Mouse (Mus musculus) large intestine, adult 2 months (tissue): ENCODE results near the gene Gm8653. TPM values are rescaled to one million over a fixed set of nuclear protein-coding genes. Genes with fewer than 3 reads are reported as not detected.
"Not testable (repeated sequence)": the region's sequence is repeated elsewhere in the genome, so short reads cannot be mapped to it uniquely, and the experiment has no call there.

ENCODE experiments used
- DNase-seq: peaks from one replicate; pipeline ENCODE4 v3.0.0-alpha.2; 2012; ENCODE audit warnings: low read depth, low spot score
- WGBS: fragments of 180-500 bp; shearing (Covaris S2); methylation state at CpG from one replicate; pipeline ENCODE4 v1.1.7; 2018; 5-methylcytosine and 5-hydroxymethylcytosine counted together
- polyA plus RNA-seq: library from polyadenylated mRNA; depleted of rRNA; stranded (reverse); fragments of >200 nt; gene quantifications from 2 replicates; pipeline ENCODE4 v1.2.3, GENCODE M21; 2012; rRNA removed

Gene Gm8653
- not detected in 2 replicates for polyA plus RNA-seq

DNA sequence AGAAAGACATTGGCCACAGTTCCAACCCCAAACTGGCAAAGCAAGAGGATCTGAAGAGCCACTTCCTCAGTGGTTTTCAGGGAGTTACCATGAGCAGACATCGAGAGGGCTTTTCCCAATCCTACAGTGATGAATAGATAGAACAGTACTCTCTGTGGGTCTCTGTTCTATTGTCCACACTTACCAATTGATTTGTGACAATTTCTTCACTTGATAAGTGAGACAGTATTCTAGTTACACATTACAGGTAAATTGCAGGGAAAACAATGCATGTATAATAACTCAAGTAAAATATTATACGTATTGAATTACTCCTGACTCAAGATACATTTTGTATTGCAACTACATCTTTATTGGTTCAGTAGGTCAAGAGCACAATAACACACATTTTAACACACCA lies at the start of gene Gm8653:
Gm8653 (minus strand) TSS at position 101 of the 400 bp plus-strand sequence.
- no CpG with 5 or more reads among the region's 2 CpGs for WGBS
- not testable (repeated sequence) for DNase-seq

DNA sequence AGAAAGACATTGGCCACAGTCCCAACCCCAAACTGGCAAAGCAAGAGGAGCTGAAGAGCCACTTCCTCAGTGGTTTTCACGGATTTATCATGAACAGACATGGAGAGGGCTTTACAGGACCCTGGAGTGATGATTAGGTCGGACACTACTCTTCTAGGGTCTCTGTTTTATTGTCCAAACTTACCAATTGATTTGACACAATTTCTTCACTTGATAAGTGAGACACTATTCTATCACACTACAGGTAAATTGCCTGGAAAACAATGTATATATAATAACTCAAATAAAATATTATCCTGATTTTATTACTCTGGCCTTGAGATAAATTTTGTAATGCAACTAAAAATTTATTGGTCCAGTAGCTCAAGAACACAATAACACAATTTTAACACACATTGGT lies 28.3 kb upstream of the Gm8653 start, which contains the start of gene Gm8453:
Gm8453 (minus strand) TSS at position 101 of the 400 bp plus-strand sequence.
- not testable (repeated sequence) for DNase-seq
- 1% methylated on average over 2 of the region's 2 CpGs for WGBS

DNA sequence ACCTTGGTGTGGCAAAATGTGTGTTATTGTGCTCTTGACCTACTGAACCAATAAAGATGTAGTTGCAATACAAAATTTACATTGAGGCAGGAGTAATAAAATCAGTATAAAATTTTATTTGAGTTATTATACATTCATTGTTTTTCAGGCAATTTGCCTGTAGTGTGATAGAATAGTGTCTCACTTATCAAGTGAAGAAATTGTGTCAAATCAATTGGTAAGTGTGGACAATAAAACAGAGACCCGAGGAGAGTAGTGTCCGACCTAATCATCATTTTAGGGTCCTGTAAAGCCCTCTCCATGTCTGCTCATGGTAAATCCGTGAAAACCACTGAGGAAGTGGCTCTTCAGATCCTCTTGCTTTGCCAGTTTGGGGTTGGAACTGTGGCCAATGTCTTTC lies 12.0 kb downstream of the Gm8653 start, which contains the start of gene Vmn1r143:
Vmn1r143 (plus strand) TSS at position 301 of the 400 bp plus-strand sequence.
- WGBS = no CpG with 5 or more reads among the region's 3 CpGs
- not testable (repeated sequence) for DNase-seq

DNA sequence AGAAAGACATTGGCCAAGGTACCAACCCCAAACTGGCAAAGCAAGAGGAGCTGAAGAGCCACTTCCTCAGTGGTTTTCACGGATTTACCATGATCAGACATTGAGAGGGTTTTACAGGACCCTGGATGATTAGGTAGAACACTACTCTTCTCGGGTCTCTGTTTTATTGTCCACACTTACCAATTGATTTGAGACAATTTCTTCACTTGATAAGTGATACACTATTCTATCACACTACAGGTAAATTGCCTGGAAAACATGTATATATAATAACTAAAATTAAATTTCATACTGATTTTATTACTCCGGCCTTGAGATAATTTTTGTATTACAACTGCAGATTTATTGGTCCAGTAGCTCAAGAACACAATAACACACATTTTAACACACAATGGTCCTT lies 37.1 kb downstream of the Gm8653 start, which contains the start of gene Vmn1r142:
Vmn1r142 (minus strand) TSS at position 101 of the 400 bp plus-strand sequence.
- WGBS = no CpG with 5 or more reads among the region's 3 CpGs

More for the DNA sequence above, 37.1 kb downstream of the Gm8653 start, which contains the start of gene Vmn1r142:
- DNase-seq = not testable (repeated sequence)

Other genes with a start within 250 kb of the Gm8653 start
- not detected in 2 replicates for gene Vmn1r137, start 206.7 kb downstream of the Gm8653 start, polyA plus RNA-seq
- not detected in 2 replicates for gene Vmn1r138, start 172.4 kb downstream of the Gm8653 start, polyA plus RNA-seq
- not detected in 2 replicates for gene Gm6176, start 145.0 kb downstream of the Gm8653 start, polyA plus RNA-seq
- not detected in 2 replicates for gene Vmn1r139, start 132.2 kb downstream of the Gm8653 start, polyA plus RNA-seq
- gene Gm16451, start 83.0 kb downstream of the Gm8653 start, polyA plus RNA-seq = not detected in 2 replicates
- not detected in 2 replicates for gene Gm10666, start 66.5 kb downstream of the Gm8653 start, polyA plus RNA-seq
- not detected in 2 replicates for gene Vmn1r142, start 37.2 kb downstream of the Gm8653 start, polyA plus RNA-seq
- gene Vmn1r143, start 11.9 kb downstream of the Gm8653 start, polyA plus RNA-seq = not detected in 2 replicates
- gene Gm8453, start 28.2 kb upstream of the Gm8653 start, polyA plus RNA-seq = not detected in 2 replicates
- gene Gm4187, start 128.5 kb upstream of the Gm8653 start, polyA plus RNA-seq = not detected in 2 replicates
- not detected in 2 replicates for gene Gm8660, start 169.8 kb upstream of the Gm8653 start, polyA plus RNA-seq
- not detected in 2 replicates for gene Vmn1r148, start 212.3 kb upstream of the Gm8653 start, polyA plus RNA-seq
- not detected in 2 replicates for gene Vmn1r149, start 237.0 kb upstream of the Gm8653 start, polyA plus RNA-seq